Mouse (Mus musculus) embryonic fibroblast, embryonic 13.5 days (primary cell): ENCODE results near the gene Rbfox3.

Experiments used
- CTCF ChIP-seq: IDR thresholded peaks from 2 replicates; pipeline ENCODE4 v1.5.1; 2011; ENCODE audit warnings: mild to moderate bottlenecking, control low read depth, low read length, moderate library complexity, borderline replicate concordance; ENCODE audit not compliant: insufficient read depth
- POLR2A ChIP-seq: IDR thresholded peaks from 2 replicates; pipeline ENCODE4 v1.6.1; 2011; ENCODE audit warnings: low read depth, mild to moderate bottlenecking, control low read depth, low read length, moderate library complexity

- TF ChIP-seq POLR2A (no peak), CTCF (no peak)
Measured at GRCm38 (mm10) chr11:118511851-118512250, 399.5 kb downstream of the Rbfox3 start.
